Mouse (Mus musculus) liver, postnatal 0 days (tissue): ENCODE measurements around the gene Pkd2l1.

ENCODE experiments used
- CTCF ChIP-seq: sonication (generic); IDR thresholded peaks from 2 replicates; pipeline ENCODE4 v1.5.1; 2016; ENCODE audit warnings: antibody characterized with exemption, low read depth
- EP300 ChIP-seq: IDR thresholded peaks from 2 replicates; pipeline ENCODE4 v1.6.1; 2016; ENCODE audit warnings: antibody characterized with exemption, low read depth, mild to moderate bottlenecking

DNA sequence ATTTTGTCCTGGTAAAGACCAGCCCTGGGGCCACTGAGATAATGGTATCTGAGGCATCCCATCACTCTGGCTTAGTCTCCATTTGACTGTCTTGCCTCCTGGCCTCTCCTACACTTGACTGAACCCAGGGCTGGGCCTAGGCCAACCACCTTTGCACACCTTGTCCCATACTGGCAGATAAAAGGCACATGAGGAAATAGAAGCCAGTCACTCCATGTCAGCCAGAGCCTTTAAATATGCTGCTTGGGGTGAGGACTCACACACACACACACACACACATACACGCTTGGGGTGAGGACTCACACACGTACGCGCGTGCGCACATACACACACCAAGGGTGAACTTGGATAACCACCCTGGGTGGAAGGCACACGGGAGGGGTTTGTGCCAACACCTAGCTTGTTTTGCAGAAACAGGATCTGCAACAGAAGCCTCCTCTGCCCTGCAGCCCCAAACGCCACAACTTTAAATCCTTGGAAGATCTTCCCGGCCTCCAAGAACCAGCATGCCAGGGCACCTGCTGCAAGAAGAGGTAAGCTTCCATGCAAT is 10.8 kb upstream of the Pkd2l1 start, which contains the start of gene Scd3:
- TF ChIP-seq CTCF (no peak), EP300 (no peak)
